Mouse (Mus musculus) megakaryocyte, adult 5-6 weeks (primary cell): ENCODE data around the gene Hdgfl3. TPM values are rescaled to one million over a fixed set of nuclear protein-coding genes. Genes with fewer than 3 reads are reported as not detected.
A peak's percentile ranks its signal among the peaks of the same experiment; 100 is the strongest.

Experiments
- ATAC-seq: 2 replicates; pipeline ENCODE4 v1.8.0; 2016; ENCODE audit warnings: mild to moderate bottlenecking, inconsistent platforms; ENCODE audit not compliant: poor library complexity, severe bottlenecking
- total RNA-seq, 2 experiments: library from RNA; stranded (forward) in 1 of 2; stranded (reverse) in 1 of 2; fragments of 153-499, 151-499 nt in 1 of 2; fragments of 221-1000, 200-1000 nt in 1 of 2; gene quantifications; 2 replicates each; pipeline versions ENCODE4 v1.2.3 to v1.2.4; 2015 to 2017

Gene Hdgfl3
- total RNA-seq, 2 experiments from 2014 or later = 0.02 to 0.62 TPM

- ATAC-seq = no peak
Observed at GRCm38 (mm10) chr7:81904926-81905325, 29.3 kb downstream of the Hdgfl3 start.

DNA sequence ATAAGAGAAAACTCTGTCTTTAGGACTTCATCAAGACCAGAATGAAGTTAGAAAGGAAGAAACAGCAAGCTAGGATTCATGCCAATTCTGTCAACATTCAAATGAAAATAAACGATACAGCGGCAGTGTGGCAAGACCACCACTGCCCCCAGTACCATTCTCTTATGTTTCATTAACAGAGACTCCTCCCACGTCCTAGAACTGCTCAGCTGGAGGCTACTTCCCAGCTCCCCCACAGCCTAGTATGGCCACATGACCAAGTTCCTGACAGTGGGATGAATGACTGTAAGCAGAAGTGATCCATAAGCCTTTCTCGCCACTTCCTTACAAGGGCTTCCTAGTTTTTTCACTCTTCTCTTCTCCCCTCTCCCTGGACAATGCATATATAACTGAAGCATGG lies 30.2 kb downstream of the Hdgfl3 start:
- no peak for ATAC-seq

- no peak for ATAC-seq
Observed at GRCm38 (mm10) chr7:81899361-81899760, 34.9 kb downstream of the Hdgfl3 start.

GRCm38 (mm10) chr7:81885128-81885527 lies 49.1 kb downstream of the Hdgfl3 start:
- no peak for ATAC-seq

DNA sequence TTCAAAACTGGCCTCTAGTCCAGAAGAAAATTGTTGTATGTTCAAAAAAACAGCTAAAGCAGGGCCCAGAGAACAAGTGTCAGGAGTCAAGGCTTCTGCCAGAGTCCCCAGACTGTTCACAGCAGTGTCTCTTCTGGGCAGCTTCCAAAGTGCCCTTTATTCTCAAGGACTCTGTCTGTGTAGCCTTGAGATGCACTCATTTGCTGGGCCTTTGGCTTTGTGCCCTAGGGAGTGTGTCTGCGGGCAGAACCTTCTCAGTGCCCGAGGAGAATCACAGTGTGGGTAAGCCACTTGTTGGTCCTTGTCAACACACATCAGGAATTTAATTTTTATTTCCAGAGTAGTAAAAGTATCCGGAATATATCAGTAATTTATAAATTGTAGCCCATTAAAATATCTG lies 52.7 kb downstream of the Hdgfl3 start:
- ATAC-seq = no peak

- no peak for ATAC-seq
Observed at GRCm38 (mm10) chr7:81880797-81881196, 53.5 kb downstream of the Hdgfl3 start.

GRCm38 (mm10) chr7:81880286-81880685 lies 54.0 kb downstream of the Hdgfl3 start:
- no peak for ATAC-seq

DNA sequence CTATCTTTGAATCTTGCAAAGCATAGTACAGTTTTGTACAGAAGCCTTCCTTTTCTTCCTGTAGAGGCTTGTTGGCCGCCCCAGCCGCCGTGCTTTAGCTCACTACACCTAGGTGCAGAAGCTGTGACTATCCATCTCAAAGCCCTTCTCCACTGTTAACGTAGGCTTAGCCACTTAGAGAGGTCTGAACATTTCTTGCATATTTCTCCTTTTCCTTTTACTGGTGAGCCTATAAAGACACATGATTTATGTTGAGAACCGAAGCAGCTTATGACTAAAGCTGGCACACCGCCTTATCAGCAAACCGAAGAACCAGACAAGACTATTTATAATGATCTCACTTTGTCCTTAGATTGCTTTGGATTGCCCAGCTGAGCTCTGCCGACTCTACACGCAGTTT lies 58.9 kb downstream of the Hdgfl3 start:
- no peak for ATAC-seq

DNA sequence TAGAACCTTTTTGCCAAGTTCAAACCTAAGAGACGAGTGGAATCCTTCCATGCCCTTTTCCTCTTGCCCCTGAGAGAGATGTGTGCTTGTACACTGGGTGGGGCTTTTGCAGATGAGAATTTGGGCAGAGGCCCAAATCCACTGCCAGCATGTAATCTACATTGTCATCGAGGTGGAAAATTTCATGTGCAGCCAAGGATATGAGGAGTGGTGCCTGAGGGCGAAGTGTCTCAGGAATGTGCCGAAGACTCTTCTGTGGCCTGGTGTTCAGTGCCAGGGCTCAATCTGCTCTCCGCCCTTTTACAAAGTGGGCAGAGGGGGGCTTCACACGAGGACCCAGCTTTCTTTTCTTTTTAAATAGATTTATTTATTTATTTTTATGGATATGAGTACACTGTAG lies 59.6 kb downstream of the Hdgfl3 start:
- no peak for ATAC-seq

GRCm38 (mm10) chr7:81873807-81874206 lies 60.5 kb downstream of the Hdgfl3 start:
- ATAC-seq = no peak

DNA sequence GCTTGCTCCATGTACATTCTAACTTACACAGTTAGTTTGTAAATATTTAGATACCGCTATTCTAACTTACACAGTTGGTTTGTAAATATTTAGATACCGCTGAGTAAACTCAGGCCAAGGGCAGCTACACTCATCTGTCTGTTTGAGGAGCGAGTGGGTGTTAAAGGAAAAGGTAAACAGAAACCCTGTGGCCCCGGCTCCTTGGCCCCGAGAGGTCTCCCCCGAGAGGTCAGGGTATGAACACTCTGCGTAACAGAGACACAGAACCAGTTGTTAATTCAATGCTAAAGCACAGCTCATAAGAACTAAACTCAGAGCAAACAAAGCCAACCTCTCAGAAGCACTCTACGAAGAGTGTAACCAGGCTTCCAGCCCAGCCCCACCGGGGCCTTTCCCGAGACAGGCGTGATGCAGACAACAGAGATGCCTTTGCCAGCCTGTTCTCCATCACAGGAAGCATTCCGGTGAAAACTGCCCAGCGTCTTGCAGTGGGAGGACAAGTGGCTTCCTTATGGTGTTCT lies 61.7 kb downstream of the Hdgfl3 start:
- ATAC-seq = no peak

DNA sequence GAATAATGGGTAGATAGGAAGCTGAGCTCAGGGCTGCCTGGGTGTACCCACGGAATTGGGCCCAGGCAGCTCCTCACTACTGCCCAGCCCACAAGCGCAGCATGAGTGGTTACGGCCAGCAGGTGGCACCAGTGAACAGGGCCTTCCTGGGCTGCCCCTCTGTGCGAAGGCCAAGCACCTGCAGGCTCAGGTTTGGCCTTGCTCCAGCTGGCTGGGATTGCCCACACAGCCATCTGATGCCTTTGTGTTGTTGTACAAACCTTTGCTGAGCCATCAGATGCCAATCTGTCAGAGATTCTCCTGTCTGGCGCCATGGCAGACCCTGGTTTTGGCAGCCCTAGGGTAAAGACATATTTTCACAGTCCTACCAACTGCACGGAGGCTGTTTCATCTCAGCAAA lies 66.1 kb downstream of the Hdgfl3 start:
- ATAC-seq = peak; percentile 88

DNA sequence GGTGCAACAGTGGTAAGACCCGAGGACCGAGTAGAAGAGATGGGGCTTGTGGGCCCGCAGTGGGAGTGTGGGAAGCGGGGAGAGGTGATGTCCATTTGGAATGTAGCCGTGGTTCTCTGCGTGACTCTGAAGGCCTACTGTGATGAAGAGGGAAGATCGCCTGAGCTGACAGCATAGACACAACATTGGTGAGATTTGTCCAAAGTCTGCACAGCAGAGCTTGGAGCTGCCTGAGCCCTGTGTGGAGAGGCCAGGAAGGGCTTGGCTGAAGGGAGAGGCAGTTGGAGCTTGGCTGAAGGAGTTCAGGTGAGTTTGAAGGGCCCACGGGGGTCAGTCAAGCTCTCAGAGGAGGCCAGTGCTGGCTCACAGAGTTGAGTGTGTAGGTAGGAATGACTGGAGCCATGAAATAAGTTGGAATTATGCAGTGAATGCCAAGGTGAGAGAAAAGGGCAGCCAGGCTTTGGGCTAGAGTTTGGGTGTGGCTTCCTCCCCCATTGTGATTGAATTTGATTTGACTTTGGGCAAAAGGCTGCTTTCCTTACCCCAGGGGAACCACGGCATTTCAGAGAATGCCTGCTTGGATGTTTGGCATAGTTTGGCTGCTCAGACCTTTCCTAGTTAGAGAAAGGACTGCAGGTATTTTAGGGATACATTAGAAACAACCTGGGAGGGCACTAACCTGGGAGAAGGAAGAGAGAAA lies 66.9 kb downstream of the Hdgfl3 start:
- no peak for ATAC-seq

- no peak for ATAC-seq
Observed at GRCm38 (mm10) chr7:81865937-81866336, 68.3 kb downstream of the Hdgfl3 start.

DNA sequence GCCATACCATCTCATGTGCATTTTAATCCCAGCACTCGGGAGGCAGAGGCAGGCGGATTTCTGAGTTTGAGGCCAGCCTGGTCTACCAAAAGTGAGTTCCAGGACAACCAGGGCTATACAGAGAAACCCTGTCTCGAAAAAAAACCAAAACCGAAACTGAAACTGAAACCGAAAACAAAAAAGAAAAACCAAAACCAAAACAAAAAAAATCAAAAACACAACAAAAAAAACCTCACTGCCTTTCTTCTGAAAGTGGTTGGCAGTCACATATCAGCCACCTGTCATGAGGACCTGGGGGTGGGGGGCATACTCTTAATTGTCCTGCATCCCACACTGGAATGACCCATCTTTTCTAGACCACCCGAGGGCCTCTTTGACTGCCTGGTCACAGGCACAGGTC lies 69.7 kb downstream of the Hdgfl3 start:
- no peak for ATAC-seq

GRCm38 (mm10) chr7:81862587-81863583 lies 71.4 kb downstream of the Hdgfl3 start:
- ATAC-seq = peak; percentile 48

DNA sequence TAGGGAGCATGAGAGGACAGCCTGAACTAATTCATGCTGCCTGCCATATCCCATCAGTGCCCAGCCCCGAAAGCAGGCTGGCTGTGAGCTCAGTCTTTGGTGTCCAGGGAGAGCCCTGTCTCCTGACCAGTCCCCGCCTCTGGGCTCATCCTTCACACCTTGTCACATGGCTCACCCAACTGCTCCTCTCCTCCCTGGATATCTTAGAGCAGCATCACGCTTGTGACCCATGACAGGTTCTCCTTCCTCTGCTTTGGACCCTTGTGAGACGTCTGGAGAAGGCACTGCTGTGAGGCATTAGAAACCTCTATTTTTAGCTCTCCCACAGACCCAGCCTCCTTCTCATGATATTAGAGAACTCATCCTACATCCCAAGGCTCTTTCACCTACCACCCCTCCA lies 72.4 kb downstream of the Hdgfl3 start:
- ATAC-seq = no peak

DNA sequence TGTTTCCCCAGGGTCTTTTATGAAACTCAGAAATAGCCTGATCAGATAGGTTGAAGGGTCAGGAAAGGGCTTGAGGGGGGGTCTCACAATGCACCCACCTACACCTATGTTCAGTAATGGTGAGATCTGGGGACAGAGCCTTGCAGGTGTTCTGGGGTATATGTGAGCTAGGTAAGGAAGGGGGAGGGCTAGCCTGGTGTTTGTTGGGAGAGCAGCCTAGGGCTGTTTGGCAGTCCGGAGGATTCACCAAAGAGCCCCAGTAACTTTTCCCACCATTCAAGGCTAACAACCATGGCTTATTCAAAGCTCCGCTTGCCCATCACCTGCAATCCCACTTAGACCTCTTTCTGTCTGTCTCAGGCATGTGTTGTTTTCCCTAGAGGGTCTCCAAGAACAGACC lies 72.8 kb downstream of the Hdgfl3 start:
- no peak for ATAC-seq

- peak; percentile 13; the same call in 1 of the 2 replicates for ATAC-seq
Observed at GRCm38 (mm10) chr7:81860996-81861395, 73.3 kb downstream of the Hdgfl3 start.

DNA sequence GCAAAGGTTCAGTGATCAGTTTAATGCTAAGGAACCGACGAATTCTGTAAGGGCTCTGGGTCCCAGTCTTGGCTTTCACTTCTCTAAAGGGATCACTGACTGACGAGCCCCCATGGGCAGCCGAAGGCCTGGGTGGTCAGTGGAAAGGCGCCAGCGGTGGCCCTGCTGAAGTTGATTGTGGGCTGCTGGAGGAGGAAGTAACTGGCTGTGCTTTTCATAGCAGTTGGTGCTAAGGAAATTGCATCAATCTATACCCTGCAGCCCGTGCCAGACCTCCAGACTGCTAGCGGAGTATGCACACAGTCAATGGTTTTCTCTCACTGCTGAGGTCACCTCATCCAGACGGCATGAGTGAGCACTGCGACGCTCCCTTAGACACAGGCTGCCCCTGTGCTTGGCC lies 74.2 kb downstream of the Hdgfl3 start:
- ATAC-seq = peak; percentile 48

GRCm38 (mm10) chr7:81858968-81859721 lies 75.1 kb downstream of the Hdgfl3 start, which contains the start of gene Tm6sf1:
Tm6sf1 (plus strand) TSS chr7:81859001.
- ATAC-seq = peak; percentile 20
